Mouse (Mus musculus) myocyte (in vitro differentiated cells): ENCODE data around the gene Atp6v1g1.

Experiments
- CEBPB ChIP-seq: IDR thresholded peaks from 2 replicates; pipeline ENCODE4 v1.6.1; 2011; ENCODE audit warnings: mild to moderate bottlenecking, moderate library complexity; ENCODE audit not compliant: poor library complexity, insufficient read depth, severe bottlenecking
- MAX ChIP-seq: IDR thresholded peaks from one replicate; pipeline ENCODE4 v1.6.1; 2011; ENCODE audit warnings: low read depth, mild to moderate bottlenecking, control low read depth
- MYOD1 ChIP-seq, 3 experiments: IDR thresholded peaks; one replicate each; pipeline ENCODE4 v1.6.1; 2011; ENCODE audit warnings: control low read depth in 2 of 3, low read depth in 2 of 3, mild to moderate bottlenecking in 2 of 3, moderate library complexity in 1 of 3; ENCODE audit not compliant: insufficient read length in 2 of 3, control insufficient read depth in 1 of 3
- MYOG ChIP-seq, 3 experiments: IDR thresholded peaks; one replicate each; pipeline ENCODE4 v1.6.1; 2011; ENCODE audit warnings: control low read depth in 2 of 3, low read depth in 2 of 3, mild to moderate bottlenecking in 2 of 3; ENCODE audit not compliant: insufficient read length in 2 of 3, control insufficient read depth in 1 of 3, insufficient read depth in 1 of 3
- POLR2A ChIP-seq: IDR thresholded peaks from one replicate; pipeline ENCODE4 v1.6.1; 2011; ENCODE audit warnings: low read depth, mild to moderate bottlenecking, control low read depth, moderate library complexity; ENCODE audit not compliant: insufficient read length
- POLR2AphosphoS2 ChIP-seq: IDR thresholded peaks from one replicate; pipeline ENCODE4 v1.6.1; 2011; ENCODE audit warnings: low read depth, control low read depth; ENCODE audit not compliant: insufficient read length
- SRF ChIP-seq: IDR thresholded peaks from one replicate; pipeline ENCODE4 v1.6.1; 2011; ENCODE audit warnings: low read depth; ENCODE audit not compliant: control insufficient read depth, insufficient read length
- TCF12 ChIP-seq: IDR thresholded peaks from one replicate; pipeline ENCODE4 v1.6.1; 2011; ENCODE audit warnings: mild to moderate bottlenecking, control low read depth; ENCODE audit not compliant: poor library complexity, insufficient read depth, severe bottlenecking
- USF1 ChIP-seq: IDR thresholded peaks from one replicate; pipeline ENCODE4 v1.6.1; 2011; ENCODE audit warnings: low read depth, mild to moderate bottlenecking, control low read depth, moderate library complexity

DNA sequence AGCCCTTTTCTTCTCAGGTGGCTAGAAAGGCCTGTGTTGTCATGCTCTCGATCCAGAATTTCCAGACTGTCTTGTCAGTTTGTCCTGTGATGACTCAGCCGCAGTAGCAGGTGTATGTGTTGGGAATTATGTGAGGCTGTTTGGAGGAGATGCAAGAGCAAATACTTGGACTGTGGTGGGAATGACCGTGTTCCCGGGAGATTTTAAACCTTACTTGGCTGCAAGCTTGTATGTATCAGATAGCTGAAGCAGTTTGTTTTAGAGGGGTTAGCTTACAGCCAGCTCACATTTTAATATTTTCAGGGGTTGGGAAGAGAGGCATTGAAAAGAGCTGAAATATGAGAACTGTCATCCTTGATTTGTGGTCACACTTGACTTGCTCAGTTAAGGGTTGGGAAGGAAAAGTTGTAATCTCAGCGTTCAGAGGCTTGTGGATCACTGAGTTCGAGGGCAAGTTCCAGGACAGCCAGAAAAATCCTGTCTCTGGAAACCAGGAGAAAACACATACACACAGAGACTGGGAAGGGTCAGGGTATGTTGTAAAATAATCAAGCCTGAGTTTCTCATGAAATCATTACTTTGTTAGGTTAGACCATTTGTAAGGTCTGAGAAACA is 2.0 kb downstream of the Atp6v1g1 start:
- TF ChIP-seq POLR2A (no peak), POLR2AphosphoS2 (no peak), USF1 (no peak), CEBPB (no peak), MYOG (IDR thresholded peaks at IDR 0.05; ENCODE audit: control insufficient read depth in 1 of 3, insufficient read depth in 1 of 3, insufficient read length in 2 of 3, low read depth in 2 of 3) (peak in 2 of 3 experiments; percentile 67 to 69), MAX (no peak), TCF12 (no peak), MYOD1 (IDR thresholded peaks at IDR 0.05; ENCODE audit: control insufficient read depth in 1 of 3, insufficient read length in 2 of 3, low read depth in 2 of 3) (peak; percentile 74 to 89 (median 85)), SRF (no peak)
